Mouse (Mus musculus) kidney, embryonic 14.5 days (tissue): Measurements from ENCODE around the gene Zscan18. TPM values are rescaled to one million over a fixed set of nuclear protein-coding genes. Genes with fewer than 3 reads are reported as not detected.

Source experiments
- ATAC-seq: fragments of 200-750 bp; cut with Nextera tagmentation; 2 replicates; pipeline ENCODE4 v1.8.0; 2017; ENCODE audit warnings: moderate number of reproducible peaks, mild to moderate bottlenecking, moderate TSS enrichment, moderate library complexity; ENCODE audit not compliant: low FRiP score, low TSS enrichment
- H3K27ac ChIP-seq: fragments of 300-500 bp; sonication (generic); 2 replicates; pipeline ENCODE4 v1.5.1; 2014; ENCODE audit warnings: low read depth, mild to moderate bottlenecking, low read length, moderate library complexity, mixed read lengths
- H3K27me3 ChIP-seq: fragments of 300-500 bp; sonication (generic); 2 replicates; pipeline ENCODE4 v1.6.1; 2014; ENCODE audit warnings: mild to moderate bottlenecking, low read length; ENCODE audit not compliant: control insufficient read depth, insufficient read depth
- H3K36me3 ChIP-seq: fragments of 300-500 bp; sonication (generic); 2 replicates; pipeline ENCODE4 v1.6.1; 2014; ENCODE audit warnings: low read length, mixed read lengths; ENCODE audit not compliant: control insufficient read depth, insufficient read depth
- H3K4me1 ChIP-seq: fragments of 300-500 bp; sonication (generic); 2 replicates; pipeline ENCODE4 v1.6.1; 2014; ENCODE audit warnings: low read length, mixed read lengths; ENCODE audit not compliant: control insufficient read depth, insufficient read depth
- H3K4me2 ChIP-seq: fragments of 300-500 bp; sonication (generic); replicated peaks from 2 replicates; pipeline ENCODE4 v1.6.1; 2014; ENCODE audit warnings: low read depth, mild to moderate bottlenecking, low read length
- H3K4me3 ChIP-seq: fragments of 300-500 bp; sonication (generic); 2 replicates; pipeline ENCODE4 v1.5.1; 2014; ENCODE audit warnings: mild to moderate bottlenecking, low read length
- H3K9ac ChIP-seq: fragments of 300-500 bp; sonication (generic); 2 replicates; pipeline ENCODE4 v1.6.1; 2014; ENCODE audit warnings: low read depth, mild to moderate bottlenecking, low read length, moderate library complexity
- H3K9me3 ChIP-seq: fragments of 300-500 bp; sonication (generic); 2 replicates; pipeline ENCODE4 v1.6.1; 2016; ENCODE audit warnings: low read length; ENCODE audit not compliant: control insufficient read depth
- WGBS: fragments of 180-500 bp; shearing (Covaris S2); extraction: QIAGEN DNeasy Blood & Tissue Kit; methylation state at CpG from one replicate; pipeline ENCODE4 v1.1.7; 2014; 5-methylcytosine and 5-hydroxymethylcytosine counted together
- polyA plus RNA-seq: library from polyadenylated mRNA; unstranded; fragments of >200 nt; fragmentation: Nextera tagmentation; extraction: Ambion mirVana; gene quantifications from 2 replicates; pipeline ENCODE4 v1.2.1, GENCODE M21; 2014

Gene Zscan18
- polyA plus RNA-seq: 6.1 and 9.3 TPM in 2 replicates

GRCm38 (mm10) chr7:12802866-12803726, at the start of gene Zscan18:
TSS of gene Zscan18 (minus strand) at chr7:12803635.
- H3K27ac ChIP-seq: peak within 1 kb of the TSS; percentile 14; the same call in 1 of the 2 replicates
- H3K4me1 ChIP-seq: peaks cover 3% of the 10 kb centered on the region; the same call in 1 of the 2 replicates
- H3K36me3 ChIP-seq: peaks cover 17% of the 10 kb centered on the region; the same call in 1 of the 2 replicates
- H3K4me3 ChIP-seq: peak within 1 kb of the TSS; percentile 47
- WGBS: 7% methylated on average over 31 of the region's 31 CpGs
- H3K9ac ChIP-seq: peak within 1 kb of the TSS; percentile 65
- H3K9me3 ChIP-seq: no peaks in the 10 kb centered on the region
- ATAC-seq: peak; percentile 98
- peak within 1 kb of the TSS; percentile 83 for H3K4me2 ChIP-seq
- H3K27me3 ChIP-seq: no peaks in the 10 kb centered on the region

GRCm38 (mm10) chr7:12835779-12836178, 32.3 kb upstream of the Zscan18 start:
- no peak overlapping the region for H3K27ac ChIP-seq
- 95% methylated on average over 4 of the region's 4 CpGs for WGBS

GRCm38 (mm10) chr7:12835193-12835671, 31.8 kb upstream of the Zscan18 start:
- no peak overlapping the region for H3K27ac ChIP-seq
- peak overlapping the region; percentile 48 for H3K4me2 ChIP-seq
- H3K9me3 ChIP-seq: peaks cover 38% of the 10 kb centered on the region
- H3K4me1 ChIP-seq: no peaks in the 10 kb centered on the region
- ATAC-seq: peak; percentile 35
- H3K27me3 ChIP-seq: no peaks in the 10 kb centered on the region
- H3K36me3 ChIP-seq: peaks cover 38% of the 10 kb centered on the region
- H3K4me3 ChIP-seq: peak overlapping the region; percentile 57
- 38% methylated on average over 13 of the region's 13 CpGs for WGBS
- peak overlapping the region; percentile 56 for H3K9ac ChIP-seq

More at GRCm38 (mm10) chr7:12835779-12836178, 32.3 kb upstream of the Zscan18 start:
- Histone ChIP-seq H3K36me3 (peaks cover 43% of the 10 kb centered on the region), H3K4me2 (peak overlapping the region; percentile 48), H3K4me3 (peak overlapping the region; percentile 57), H3K4me1 (no peaks in the 10 kb centered on the region), H3K9me3 (peaks cover 43% of the 10 kb centered on the region), H3K9ac (no peak overlapping the region), H3K27me3 (no peaks in the 10 kb centered on the region)
- no peak for ATAC-seq

GRCm38 (mm10) chr7:12834162-12835120, 31.0 kb upstream of the Zscan18 start, which contains the start of gene Zfp110:
TSS of gene Zfp110 (plus strand) at chr7:12834761.
- ATAC-seq: peak; percentile 98
- peaks cover 32% of the 10 kb centered on the region for H3K36me3 ChIP-seq
- peak within 1 kb of the TSS; percentile 56 for H3K9ac ChIP-seq
- H3K4me3 ChIP-seq: peak within 1 kb of the TSS; percentile 57
- H3K4me1 ChIP-seq: no peaks in the 10 kb centered on the region
- WGBS: 3% methylated on average over 47 of the region's 47 CpGs
- H3K27me3 ChIP-seq: no peaks in the 10 kb centered on the region
- peaks cover 31% of the 10 kb centered on the region for H3K9me3 ChIP-seq
- 0 out of 2 replicates have a peak within 1 kb of the TSS, but pooled peaks have one; percentile 17 for H3K27ac ChIP-seq
- H3K4me2 ChIP-seq: peak within 1 kb of the TSS; percentile 48

GRCm38 (mm10) chr7:12818521-12819295, 15.3 kb upstream of the Zscan18 start, which contains the start of gene Zfp329:
TSS of gene Zfp329 (minus strand) at chr7:12818858.
- H3K36me3 ChIP-seq: peaks cover 13% of the 10 kb centered on the region; the same call in 1 of the 2 replicates
- under 1% methylated on average over 39 of the region's 40 CpGs for WGBS
- no peaks in the 10 kb centered on the region; the same call in 1 of the 2 replicates for H3K4me1 ChIP-seq
- H3K9ac ChIP-seq: peak within 1 kb of the TSS; percentile 91
- H3K27ac ChIP-seq: peak within 1 kb of the TSS; percentile 79
- no peaks in the 10 kb centered on the region for H3K27me3 ChIP-seq
- peaks cover 25% of the 10 kb centered on the region for H3K9me3 ChIP-seq
- peak within 1 kb of the TSS; percentile 91 for H3K4me3 ChIP-seq
- H3K4me2 ChIP-seq: peak within 1 kb of the TSS; percentile 50
- ATAC-seq: peak; percentile 99

- ATAC-seq: no peak
- WGBS: 96% methylated on average over 8 of the region's 8 CpGs
- H3K36me3 ChIP-seq: peaks cover 31% of the 10 kb centered on the region
These were observed 12.1 kb upstream of the Zscan18 start for GRCm38 (mm10) chr7:12815566-12815965.

GRCm38 (mm10) chr7:12803727-12804071, 264 bp upstream of the Zscan18 start:
- H3K9me3 ChIP-seq: no peaks in the 10 kb centered on the region
- peak overlapping the region; percentile 65 for H3K9ac ChIP-seq
- H3K4me2 ChIP-seq: peak overlapping the region; percentile 83
- WGBS: under 1% methylated on average over 16 of the region's 16 CpGs
- no peak; the same call in 1 of the 2 replicates for ATAC-seq
- H3K4me3 ChIP-seq: peak overlapping the region; percentile 47
- H3K36me3 ChIP-seq: peaks cover 22% of the 10 kb centered on the region
- no peak overlapping the region; the same call in 1 of the 2 replicates for H3K27ac ChIP-seq
- no peaks in the 10 kb centered on the region for H3K27me3 ChIP-seq
- H3K4me1 ChIP-seq: peaks cover 3% of the 10 kb centered on the region; the same call in 1 of the 2 replicates

More at GRCm38 (mm10) chr7:12815566-12815965, 12.1 kb upstream of the Zscan18 start:
- Histone ChIP-seq H3K4me1 (no peaks in the 10 kb centered on the region; the same call in 1 of the 2 replicates), H3K4me2 (no peak overlapping the region), H3K27me3 (no peaks in the 10 kb centered on the region), H3K27ac (no peak overlapping the region), H3K9me3 (peaks cover 40% of the 10 kb centered on the region), H3K9ac (no peak overlapping the region), H3K4me3 (no peak overlapping the region)

- Histone ChIP-seq H3K27me3 (no peaks in the 10 kb centered on the region), H3K9me3 (peaks cover 9% of the 10 kb centered on the region; the same call in 1 of the 2 replicates), H3K27ac (no peak overlapping the region), H3K4me2 (no peak overlapping the region), H3K4me3 (no peak overlapping the region), H3K9ac (no peak overlapping the region), H3K4me1 (peaks cover 3% of the 10 kb centered on the region; the same call in 1 of the 2 replicates), H3K36me3 (no peaks in the 10 kb centered on the region)
- 93% methylated on average over 1 of the region's 1 CpGs for whole genome bisulfite sequencing
- ATAC-seq: no peak
These were observed 3.9 kb downstream of the Zscan18 start for GRCm38 (mm10) chr7:12799554-12799953.
